Mouse (Mus musculus): ENCODE data around the gene Stac2. TPM values are rescaled to one million over a fixed set of nuclear protein-coding genes. Genes with fewer than 3 reads are reported as not detected.

Stac2 gene
- total and polyA plus RNA-seq, 3 experiments: 0.07 TPM; not detected in 2

- H3K36me3 ChIP-seq (replicated peaks in 1 of 2; ENCODE audit: control insufficient read depth in 1 of 2, insufficient read depth in 1 of 2, low read length in 1 of 2): peaks cover 4 to 27% of the 10 kb centered on the region in 2 experiments
- peaks cover 0 to 45% of the 10 kb centered on the region in 2 experiments; a peak in 2 of 4 replicates for H3K4me1 ChIP-seq (ENCODE audit: control insufficient read depth in 1 of 2, insufficient read depth in 2 of 2)
- dilution Hi-C loops (cut with MboI; ENCODE audit: extremely low pct_ligation_motif_present, extremely low pct_unique_long_range_greater_than_20kb, low sequenced_read_pairs) (no loop called here), in situ Hi-C loops (cut with MboI; ENCODE audit: low pct_ligation_motif_present, low pct_unique_long_range_greater_than_20kb, low sequenced_read_pairs) (loop anchor here (5.0 kb wide), 2 partner anchors 91 to 191 kb away; partner anchors contain the start of gene Lasp1)
- peak overlapping the region; percentile 53; the same call in 1 of the 2 replicates for H3K4me2 ChIP-seq (ENCODE audit: insufficient read depth, low read depth, poor library complexity, severe bottlenecking)
- peak overlapping the region; percentile 76 for H3K9ac ChIP-seq (ENCODE audit: insufficient read depth, low read depth)
- H3K27ac ChIP-seq (ENCODE audit: insufficient read depth, low read depth): peak overlapping the region; percentile 73
- H3K9me3 ChIP-seq (replicated peaks; ENCODE audit: low read length): no peaks in the 10 kb centered on the region
- DNase-seq (ENCODE audit: extremely low read depth): peak; percentile 98
- H3K27me3 ChIP-seq (replicated peaks): no peaks in the 10 kb centered on the region
- peak overlapping the region; percentile 67 to 84 (median 74) for H3K4me3 ChIP-seq (replicated peaks in 1 of 3; ENCODE audit: low read depth in 2 of 3, low read length in 2 of 3, poor library complexity in 1 of 3)
- no peaks in the 10 kb centered on the region for H3K79me2 ChIP-seq (replicated peaks; ENCODE audit: control insufficient read depth, extremely low read depth, insufficient read depth, poor library complexity, severe bottlenecking)
- TF ChIP-seq UBTF (IDR thresholded peaks at IDR 0.05; ENCODE audit: low read depth, low read length) (peak; percentile 55; the same call in 1 of the 2 replicates), MYC (IDR thresholded peaks at IDR 0.05; ENCODE audit: low read depth, low read length) (peak; percentile 78), ZMIZ1 (IDR thresholded peaks at IDR 0.05; ENCODE audit: low read depth, low read length) (peak; percentile 66; the same call in 1 of the 2 replicates), MXI1 (IDR thresholded peaks at IDR 0.05; ENCODE audit: low read depth, low read length) (peak; percentile 69), MAX (IDR thresholded peaks at IDR 0.05; ENCODE audit: low read length) (peak; percentile 70; the same call in 1 of the 2 replicates), TCF12 (IDR thresholded peaks at IDR 0.05; ENCODE audit: low read depth, low read length) (peak; percentile 74), USF1 (IDR thresholded peaks at IDR 0.05; ENCODE audit: low read depth, low read length) (no peak), GABPA (IDR thresholded peaks at IDR 0.05; ENCODE audit: insufficient replicate concordance, low read depth, low read length) (no peak), MEF2A (IDR thresholded peaks at IDR 0.05; ENCODE audit: borderline replicate concordance, low read depth, low read length) (peak; percentile 55; the same call in 1 of the 2 replicates), E2F4 (IDR thresholded peaks at IDR 0.05; ENCODE audit: insufficient replicate concordance, low read depth, low read length) (peak; percentile 78; the same call in 1 of the 2 replicates), NRF1 (IDR thresholded peaks at IDR 0.05; ENCODE audit: low read depth, low read length) (peak; percentile 95), CHD2 (IDR thresholded peaks at IDR 0.05; ENCODE audit: low read length) (no peak), MAFK (IDR thresholded peaks at IDR 0.05; ENCODE audit: insufficient replicate concordance, low read length) (peak; percentile 96), ZC3H11A (IDR thresholded peaks at IDR 0.05; ENCODE audit: low read depth, low read length) (peak; percentile 99), BHLHE40 (IDR thresholded peaks at IDR 0.05; ENCODE audit: low read depth, low read length) (peak; percentile 48), SMC3 (IDR thresholded peaks at IDR 0.05; ENCODE audit: low read depth, low read length) (peak; percentile 100), USF2 (conservative IDR thresholded peaks at IDR 0.05; ENCODE audit: low read depth, low read length) (no peak), ELF1 (IDR thresholded peaks at IDR 0.05; ENCODE audit: low read depth, low read length) (peak; percentile 98), CTCF (conservative IDR thresholded peaks at IDR 0.05 in 1 of 2, IDR thresholded peaks at IDR 0.05 in 1 of 2; ENCODE audit: low read depth in 2 of 2, low read length in 2 of 2) (peak; percentile 50 to 99), JUN (IDR thresholded peaks at IDR 0.05; ENCODE audit: insufficient read depth, low read depth, low read length) (no peak), MAZ (IDR thresholded peaks at IDR 0.05; ENCODE audit: low read depth, low read length) (peak; percentile 55; the same call in 1 of the 2 replicates), CHD1 (IDR thresholded peaks at IDR 0.05; ENCODE audit: low read depth, low read length) (peak; percentile 56), POLR2AphosphoS2 (IDR thresholded peaks at IDR 0.05; ENCODE audit: low read depth, low read length) (no peak), IRF4 (IDR thresholded peaks at IDR 0.05; ENCODE audit: low read depth, low read length) (peak; percentile 65), ETS1 (conservative IDR thresholded peaks at IDR 0.05; ENCODE audit: low read depth, low read length) (no peak), ZNF384 (IDR thresholded peaks at IDR 0.05; ENCODE audit: low read depth, low read length) (peak; percentile 29; the same call in 1 of the 2 replicates), TBP (conservative IDR thresholded peaks at IDR 0.05; ENCODE audit: low read depth, low read length) (peak; percentile 100), RCOR1 (conservative IDR thresholded peaks at IDR 0.05; ENCODE audit: low read depth, low read length) (no peak), RAD21 (IDR thresholded peaks at IDR 0.05; ENCODE audit: low read depth, low read length) (no peak; the same call in none of the 2 replicates), POLR2A (IDR thresholded peaks at IDR 0.05; ENCODE audit: low read depth, low read length) (peak; percentile 66; the same call in 1 of the 2 replicates), KAT2A (IDR thresholded peaks at IDR 0.05; ENCODE audit: insufficient replicate concordance, low read length) (peak; percentile 86; the same call in 1 of the 2 replicates), ZKSCAN1 (IDR thresholded peaks at IDR 0.05; ENCODE audit: borderline replicate concordance, low read depth, low read length) (no peak), SIN3A (IDR thresholded peaks at IDR 0.05; ENCODE audit: low read length) (peak; percentile 86), EP300 (IDR thresholded peaks at IDR 0.05; ENCODE audit: low read length) (no peak), PAX5 (IDR thresholded peaks at IDR 0.05; ENCODE audit: low read length) (no peak), JUND (conservative IDR thresholded peaks at IDR 0.05; ENCODE audit: low read depth, low read length) (no peak; the same call in none of the 2 replicates), NELFE (IDR thresholded peaks at IDR 0.05; ENCODE audit: low read depth, low read length) (peak; percentile 83)
Observed at GRCm38 (mm10) chr11:97987551-97988526, 65.4 kb downstream of the Stac2 start.
